In genomic region chr12:75352410-75352809, GRCm38 (mm10) we compare ENCODE assay signal across 9 mouse cellular contexts. TPM values are rescaled to one million over a fixed set of nuclear protein-coding genes. Genes with fewer than 3 reads are reported as not detected.
DNase-seq lines count a peak whose midpoint lies in the region; ATAC-seq and TF ChIP-seq lines count a peak whose summit lies in the region.
"Had no signal": no experiment of that assay in that cellular context is flagged by ENCODE, and none has a peak within 500 bp of the region (broad histone marks: within the 10 kb centered on the region; RNA-seq: fewer than 3 reads in every experiment).

No protein-coding gene starts in this region.

- peak; percentile 30 for DNase-seq in midbrain, postnatal 0 days (ENCODE audit: low spot score)
- DNase-seq in midbrain, embryonic 11.5 days (ENCODE audit: low spot score, missing footprints), result no peak
- peak; percentile 67 for DNase-seq in heart, postnatal 10 days
- peak; percentile 79 for DNase-seq in limb, embryonic 14.5 days (ENCODE audit: low spot score)
- DNase-seq in urinary bladder, postnatal 36 days (ENCODE audit: low spot score in 2 of 2), result peak; percentile 51 to 71
- DNase-seq in right cerebral cortex, adult 2 months (ENCODE audit: low spot score in 2 of 2), result no peak
- DNase-seq in spleen, postnatal 10 days (ENCODE audit: low spot score in 2 of 2), result no peak

- ATAC-seq in midbrain, postnatal 0 days (ENCODE audit: low FRiP score), result no peak
- ATAC-seq in midbrain, embryonic 11.5 days (ENCODE audit: low FRiP score), result no peak
- peak; percentile 72 for ATAC-seq in limb, embryonic 14.5 days (ENCODE audit: low FRiP score, low read depth)
- ATAC-seq: midbrain, embryonic 15.5 days had no signal

- no peak for TF ChIP-seq POLR2A in limb, embryonic 14.5 days (IDR thresholded peaks at IDR 0.05; ENCODE audit: borderline replicate concordance, extremely low read depth, insufficient read depth, insufficient read length)

- no peak overlapping the region for H3K9ac ChIP-seq in midbrain, postnatal 0 days (replicated peaks; ENCODE audit: low read length, poor library complexity, severe bottlenecking)
- no peak overlapping the region for H3K9ac ChIP-seq in midbrain, embryonic 11.5 days (ENCODE audit: low read length)
- H3K9ac ChIP-seq in limb, embryonic 14.5 days (ENCODE audit: low read depth, low read length, severe bottlenecking), result no peak overlapping the region
- H3K9ac ChIP-seq: embryonic facial prominence, embryonic 13.5 days; midbrain, embryonic 15.5 days had no signal

- TF ChIP-seq CTCF in midbrain, postnatal 0 days (IDR thresholded peaks at IDR 0.05), result no peak

- intact Hi-C loops in heart, postnatal 10 days (cut with DNase I), result loop anchor here (5.0 kb wide), 1 partner anchor 70 kb away; no protein-coding TSS in a partner anchor

- no peaks in the 10 kb centered on the region for H3K4me1 ChIP-seq in midbrain, postnatal 0 days (ENCODE audit: insufficient read depth, low read length)
- H3K4me1 ChIP-seq in midbrain, embryonic 11.5 days (ENCODE audit: control insufficient read depth, insufficient read depth, low read length), result no peaks in the 10 kb centered on the region
- peaks cover 7% of the 10 kb centered on the region for H3K4me1 ChIP-seq in limb, embryonic 14.5 days (ENCODE audit: control insufficient read depth, insufficient read depth, low read length)

- H3K4me3 ChIP-seq in midbrain, postnatal 0 days (ENCODE audit: low read depth, low read length), result no peak overlapping the region
- no peak overlapping the region for H3K4me3 ChIP-seq in midbrain, embryonic 11.5 days (ENCODE audit: low read depth, low read length)
- H3K4me3 ChIP-seq in limb, embryonic 14.5 days (replicated peaks; ENCODE audit: low read length), result no peak overlapping the region
- H3K4me3 ChIP-seq: embryonic facial prominence, embryonic 13.5 days; midbrain, embryonic 15.5 days had no signal

- no peaks in the 10 kb centered on the region for H3K27me3 ChIP-seq in midbrain, postnatal 0 days (ENCODE audit: insufficient read depth, low read length)
- H3K27me3 ChIP-seq in midbrain, embryonic 11.5 days (ENCODE audit: control insufficient read depth, insufficient read depth, low read length), result no peaks in the 10 kb centered on the region
- H3K27me3 ChIP-seq in limb, embryonic 14.5 days (ENCODE audit: control insufficient read depth, insufficient read depth, low read length), result no peaks in the 10 kb centered on the region
- H3K27me3 ChIP-seq: embryonic facial prominence, embryonic 13.5 days; midbrain, embryonic 15.5 days had no signal

- no peaks in the 10 kb centered on the region for H3K9me3 ChIP-seq in midbrain, postnatal 0 days (ENCODE audit: low read length)
- no peaks in the 10 kb centered on the region for H3K9me3 ChIP-seq in midbrain, embryonic 11.5 days (ENCODE audit: control insufficient read depth, low read length)
- no peaks in the 10 kb centered on the region for H3K9me3 ChIP-seq in limb, embryonic 14.5 days (ENCODE audit: control insufficient read depth, low read length)
- H3K9me3 ChIP-seq: embryonic facial prominence, embryonic 13.5 days; midbrain, embryonic 15.5 days had no signal

- no peaks in the 10 kb centered on the region for H3K36me3 ChIP-seq in midbrain, postnatal 0 days (ENCODE audit: insufficient read depth, low read length)
- no peaks in the 10 kb centered on the region for H3K36me3 ChIP-seq in midbrain, embryonic 11.5 days (ENCODE audit: control insufficient read depth, insufficient read depth, low read length)
- H3K36me3 ChIP-seq in limb, embryonic 14.5 days (ENCODE audit: control insufficient read depth, insufficient read depth, low read length), result no peaks in the 10 kb centered on the region
- H3K36me3 ChIP-seq: embryonic facial prominence, embryonic 13.5 days; midbrain, embryonic 15.5 days had no signal

- 29% methylated on average over 6 of the region's 6 CpGs for WGBS in midbrain, postnatal 0 days
- WGBS in midbrain, embryonic 11.5 days, result 78% methylated on average over 6 of the region's 6 CpGs
- 9% methylated on average over 6 of the region's 6 CpGs for WGBS in limb, embryonic 14.5 days

- no peak overlapping the region for H3K27ac ChIP-seq in midbrain, postnatal 0 days (ENCODE audit: low read depth, low read length)
- no peak overlapping the region for H3K27ac ChIP-seq in midbrain, embryonic 11.5 days (ENCODE audit: low read depth, low read length)
- H3K27ac ChIP-seq in limb, embryonic 14.5 days (replicated peaks; ENCODE audit: low read depth, low read length), result peak overlapping the region; percentile 40
- H3K27ac ChIP-seq: embryonic facial prominence, embryonic 13.5 days; midbrain, embryonic 15.5 days had no signal

- H3K4me2 ChIP-seq in midbrain, postnatal 0 days (ENCODE audit: low read depth, low read length, poor library complexity, severe bottlenecking), result no peak overlapping the region
- H3K4me2 ChIP-seq in midbrain, embryonic 11.5 days, result no peak overlapping the region
- no peak overlapping the region for H3K4me2 ChIP-seq in limb, embryonic 14.5 days (replicated peaks; ENCODE audit: low read depth, low read length, severe bottlenecking)
- H3K4me2 ChIP-seq: embryonic facial prominence, embryonic 13.5 days; midbrain, embryonic 15.5 days had no signal

RNA-seq across cellular contexts. Expression of gene Rhoj, which starts 44.3 kb away (rescaled TPM):
- total RNA-seq in midbrain, postnatal 0 days (2014; rRNA removed), result 17.5 and 27.0 TPM in 2 replicates
- 13.3 and 13.7 TPM in 2 replicates for polyA plus RNA-seq in midbrain, postnatal 0 days (2015; fragmentation: Nextera tagmentation; extraction: Ambion mirVana)
- polyA plus RNA-seq in midbrain, embryonic 11.5 days (2014; fragmentation: Nextera tagmentation; extraction: Ambion mirVana), result 24.8 TPM in 2 replicates
- 10 to 100 TPM; 47.2 to 63.3 TPM for total RNA-seq in heart, postnatal 10 days (2021)
- polyA plus RNA-seq in limb, embryonic 14.5 days (2012; rRNA removed), result 80.1 and 81.1 TPM in 2 replicates
- polyA plus RNA-seq in limb, embryonic 14.5 days (2014; fragmentation: Nextera tagmentation; extraction: Ambion mirVana), result 90.3 and 99.9 TPM in 2 replicates

Comparison
In these comparisons a context has a peak if more than half of its experiments do, and no peak if none do; other contexts are left out.
1. DNase-seq: peak in midbrain, postnatal 0 days (single experiment), heart, postnatal 10 days (2 of 2), limb, embryonic 14.5 days (single experiment) and urinary bladder, postnatal 36 days (2 of 2); none in midbrain, embryonic 11.5 days (single experiment), right cerebral cortex, adult 2 months (0 of 2) and spleen, postnatal 10 days (0 of 2).